Mouse (Mus musculus) gastrocnemius, postnatal 14 days (tissue): ENCODE data around the gene Armc9. TPM values are rescaled to one million over a fixed set of nuclear protein-coding genes. Genes with fewer than 3 reads are reported as not detected.

Source experiments
- DNase-seq: peaks from one replicate; pipeline ENCODE4 v3.0.0; 2021; ENCODE audit warnings: mixed read lengths
- intact Hi-C: fragments of 180-260 bp; cut with DNase I; formaldehyde crosslinking; loops from one replicate; pipeline ENCODE4 v1.15.1; 2025; ENCODE audit warnings: low total_unique reads
- long read RNA-seq, 2 experiments: library from polyadenylated mRNA; stranded (forward); transcript quantifications; one replicate each; pipeline ENCODE4 v2.0.0; 2021
- total RNA-seq, 2 experiments: library from RNA; stranded (reverse); gene quantifications; 2 replicates each; pipeline ENCODE4 v1.2.3; 2021

Gene Armc9
- 1 to 10 TPM; 2.5 to 2.6 TPM for total RNA-seq
- long read RNA-seq, experiment 1, full-length matches to known transcripts, result 4 of 6 reads
- long read RNA-seq, experiment 1, partial matches to known transcripts, result 2 of 6 reads
- long read RNA-seq, experiment 1, other reads (novel, unspliced or antisense), result 0 of 6 reads
- long read RNA-seq, experiment 2, full-length matches to known transcripts, result 3 of 5 reads
- long read RNA-seq, experiment 2, partial matches to known transcripts, result 0 of 5 reads
- long read RNA-seq, experiment 2, other reads (novel, unspliced or antisense), result 2 of 5 reads

- DNase-seq, result peak; percentile 95
- intact Hi-C loops, result no loop called here
Observed at GRCm38 (mm10) chr1:86154133-86154823, at the start of gene Armc9. Armc9 (plus strand) TSS chr1:86154780.

- intact Hi-C loops, result no loop called here
- no peak for DNase-seq
Observed at GRCm38 (mm10) chr1:86105054-86105453, 49.5 kb upstream of the Armc9 start.

GRCm38 (mm10) chr1:86111779-86112178 lies 42.8 kb upstream of the Armc9 start, which contains the start of gene Htr2b:
Htr2b (minus strand) TSS chr1:86111970.
- intact Hi-C loops, result no loop called here
- DNase-seq, result peak; percentile 49

- no peak for DNase-seq
- intact Hi-C loops, result no loop called here
Observed at GRCm38 (mm10) chr1:86114141-86114540, 40.4 kb upstream of the Armc9 start.

GRCm38 (mm10) chr1:86119549-86119948 lies 35.0 kb upstream of the Armc9 start:
- intact Hi-C loops, result no loop called here
- DNase-seq, result no peak

- no peak for DNase-seq
- intact Hi-C loops, result no loop called here
Observed at GRCm38 (mm10) chr1:86126036-86126435, 28.5 kb upstream of the Armc9 start.

GRCm38 (mm10) chr1:86133337-86133736 lies 21.2 kb upstream of the Armc9 start, which contains the start of gene Gm21972:
Gm21972 (plus strand) TSS chr1:86133637.
- DNase-seq, result no peak
- intact Hi-C loops, result no loop called here

- intact Hi-C loops, result no loop called here
- DNase-seq, result no peak
Observed at GRCm38 (mm10) chr1:86135315-86135714, 19.3 kb upstream of the Armc9 start.

GRCm38 (mm10) chr1:86141081-86141480 lies 13.5 kb upstream of the Armc9 start:
- no peak for DNase-seq
- intact Hi-C loops, result no loop called here

- intact Hi-C loops, result no loop called here
- no peak for DNase-seq
Observed at GRCm38 (mm10) chr1:86143165-86143564, 11.4 kb upstream of the Armc9 start.

GRCm38 (mm10) chr1:86144001-86144944 lies 10.3 kb upstream of the Armc9 start:
- no peak for DNase-seq
- intact Hi-C loops, result no loop called here

- intact Hi-C loops, result no loop called here
- DNase-seq, result no peak
Observed at GRCm38 (mm10) chr1:86146293-86146692, 8.3 kb upstream of the Armc9 start.

- intact Hi-C loops, result no loop called here
- peak; percentile 20 for DNase-seq
Observed at GRCm38 (mm10) chr1:86147557-86147956, 7.0 kb upstream of the Armc9 start.

GRCm38 (mm10) chr1:86148161-86148560 lies 6.4 kb upstream of the Armc9 start:
- intact Hi-C loops, result no loop called here
- no peak for DNase-seq

GRCm38 (mm10) chr1:86150929-86151328 lies 3.7 kb upstream of the Armc9 start:
- no peak for DNase-seq
- intact Hi-C loops, result no loop called here

- intact Hi-C loops, result no loop called here
- no peak for DNase-seq
Observed at GRCm38 (mm10) chr1:86151376-86151775, 3.2 kb upstream of the Armc9 start.

- intact Hi-C loops, result no loop called here
Observed at GRCm38 (mm10) chr1:86152618-86153017, 2.0 kb upstream of the Armc9 start.

GRCm38 (mm10) chr1:86154824-86155164 lies 214 bp downstream of the Armc9 start:
- DNase-seq, result no peak
- intact Hi-C loops, result no loop called here

More at GRCm38 (mm10) chr1:86152618-86153017, 2.0 kb upstream of the Armc9 start:
- no peak for DNase-seq

- intact Hi-C loops, result no loop called here
- DNase-seq, result no peak
Observed at GRCm38 (mm10) chr1:86156075-86156474, 1.5 kb downstream of the Armc9 start.

- intact Hi-C loops, result no loop called here
- DNase-seq, result no peak
Observed at GRCm38 (mm10) chr1:86156595-86156994, 2.0 kb downstream of the Armc9 start.
